Mouse (Mus musculus) embryonic fibroblast, embryonic 13.5 days (primary cell): ENCODE results near the gene Sirt7. TPM values are rescaled to one million over a fixed set of nuclear protein-coding genes. Genes with fewer than 3 reads are reported as not detected.

Experiments
- H3K27ac ChIP-seq: 2 replicates; pipeline ENCODE4 v1.5.1; 2012; ENCODE audit warnings: low read length, control low read depth, inconsistent platforms; ENCODE audit not compliant: insufficient read depth
- H3K4me1 ChIP-seq: 2 replicates; pipeline ENCODE4 v1.6.1; 2011; ENCODE audit warnings: low read length; ENCODE audit not compliant: control insufficient read depth, insufficient read depth
- H3K4me3 ChIP-seq: 2 replicates; pipeline ENCODE4 v1.5.1; 2011; ENCODE audit warnings: mild to moderate bottlenecking, control low read depth, low read length; ENCODE audit not compliant: insufficient read depth
- CTCF ChIP-seq: IDR thresholded peaks from 2 replicates; pipeline ENCODE4 v1.5.1; 2011; ENCODE audit warnings: mild to moderate bottlenecking, control low read depth, low read length, moderate library complexity, borderline replicate concordance; ENCODE audit not compliant: insufficient read depth
- POLR2A ChIP-seq: IDR thresholded peaks from 2 replicates; pipeline ENCODE4 v1.6.1; 2011; ENCODE audit warnings: low read depth, mild to moderate bottlenecking, control low read depth, low read length, moderate library complexity
- polyA plus RNA-seq: library from polyadenylated mRNA; stranded (reverse); fragments of >200 nt; gene quantifications from 2 replicates; pipeline ENCODE4 v1.2.4, GENCODE M21; 2011; ENCODE audit warnings: low read depth; ENCODE audit not compliant: missing spikeins, insufficient read length

Sirt7 gene
- polyA plus RNA-seq, 1 experiment, result 15.9 TPM

- peak overlapping the region; percentile 90 for H3K27ac ChIP-seq
- no peak for TF ChIP-seq POLR2A
- TF ChIP-seq CTCF, result no peak
- peaks cover 8% of the 10 kb centered on the region; the same call in 1 of the 2 replicates for H3K4me1 ChIP-seq
- H3K4me3 ChIP-seq, result no peak overlapping the region; the same call in 1 of the 2 replicates
Observed at GRCm38 (mm10) chr11:120629911-120630310, 4.9 kb upstream of the Sirt7 start.

GRCm38 (mm10) chr11:120629341-120629730, 4.3 kb upstream of the Sirt7 start:
- no peak overlapping the region for H3K4me3 ChIP-seq
- TF ChIP-seq CTCF, result no peak
- no peak for TF ChIP-seq POLR2A
- H3K4me1 ChIP-seq, result peaks cover 8% of the 10 kb centered on the region; the same call in 1 of the 2 replicates
- peak overlapping the region; percentile 90 for H3K27ac ChIP-seq

- H3K27ac ChIP-seq, result no peak overlapping the region
- TF ChIP-seq POLR2A, result no peak
- TF ChIP-seq CTCF, result no peak
- H3K4me3 ChIP-seq, result no peak overlapping the region
- peaks cover 8% of the 10 kb centered on the region; the same call in 1 of the 2 replicates for H3K4me1 ChIP-seq
Observed at GRCm38 (mm10) chr11:120628601-120629340, 3.7 kb upstream of the Sirt7 start.

- Histone ChIP-seq H3K4me3 (no peak overlapping the region), H3K4me1 (peaks cover 8% of the 10 kb centered on the region; the same call in 1 of the 2 replicates), H3K27ac (no peak overlapping the region)
- TF ChIP-seq POLR2A (no peak), CTCF (no peak)
Observed at GRCm38 (mm10) chr11:120627468-120628300, 2.6 kb upstream of the Sirt7 start.

- Histone ChIP-seq H3K4me3 (no peak overlapping the region), H3K4me1 (peaks cover 8% of the 10 kb centered on the region; the same call in 1 of the 2 replicates), H3K27ac (no peak overlapping the region)
- TF ChIP-seq CTCF (no peak), POLR2A (no peak)
Observed at GRCm38 (mm10) chr11:120626785-120627467, 1.9 kb upstream of the Sirt7 start.

- Histone ChIP-seq H3K4me3 (peak overlapping the region; percentile 88), H3K4me1 (peaks cover 3% of the 10 kb centered on the region; the same call in 1 of the 2 replicates), H3K27ac (peak overlapping the region; percentile 24)
- TF ChIP-seq CTCF (no peak), POLR2A (peak; percentile 60)
Observed at GRCm38 (mm10) chr11:120624680-120625111, 344 bp downstream of the Sirt7 start.

GRCm38 (mm10) chr11:120623961-120624679, 920 bp downstream of the Sirt7 start:
- Histone ChIP-seq H3K4me3 (peak overlapping the region; percentile 88), H3K27ac (peak overlapping the region; percentile 24; the same call in 1 of the 2 replicates), H3K4me1 (no peaks in the 10 kb centered on the region; the same call in 1 of the 2 replicates)
- TF ChIP-seq CTCF (peak; percentile 65), POLR2A (no peak)

- no peak for TF ChIP-seq POLR2A
- no peak for TF ChIP-seq CTCF
- no peak overlapping the region for H3K4me3 ChIP-seq
Observed at GRCm38 (mm10) chr11:120622805-120623204, 2.2 kb downstream of the Sirt7 start.

GRCm38 (mm10) chr11:120620195-120620594, 4.8 kb downstream of the Sirt7 start:
- H3K4me1 ChIP-seq, result no peaks in the 10 kb centered on the region

More at GRCm38 (mm10) chr11:120622805-120623204, 2.2 kb downstream of the Sirt7 start:
- Histone ChIP-seq H3K4me1 (no peaks in the 10 kb centered on the region; the same call in 1 of the 2 replicates), H3K27ac (no peak overlapping the region)

More at GRCm38 (mm10) chr11:120620195-120620594, 4.8 kb downstream of the Sirt7 start:
- Histone ChIP-seq H3K27ac (no peak overlapping the region), H3K4me3 (no peak overlapping the region)
- TF ChIP-seq POLR2A (no peak), CTCF (no peak)
